Mouse (Mus musculus): ENCODE measurements around the gene Crabp1.

GRCm38 (mm10) chr9:54782504-54782903, 18.0 kb downstream of the Crabp1 start:
- TF ChIP-seq POLR2A (IDR thresholded peaks at IDR 0.05; ENCODE audit: low read depth, low read length), result no peak
- TF ChIP-seq CTCF (IDR thresholded peaks at IDR 0.05; ENCODE audit: extremely low read depth, insufficient read depth, insufficient read length, insufficient replicate concordance), result no peak
